Mouse (Mus musculus) 3134 (cell line): ENCODE measurements at regions not wholly inside any gene's neighbourhood (a gene's known extent, or its start where the extent isn't known, plus 50 kb on each side); places are given as distances from the start of the nearest gene placed in this dataset.

Experiments
- DNase-seq: peaks from one replicate; pipeline ENCODE4 v3.0.0-alpha.2; 2011; ENCODE audit warnings: low spot score; ENCODE audit not compliant: insufficient read length; ENCODE audit errors: extremely low read depth

DNA sequence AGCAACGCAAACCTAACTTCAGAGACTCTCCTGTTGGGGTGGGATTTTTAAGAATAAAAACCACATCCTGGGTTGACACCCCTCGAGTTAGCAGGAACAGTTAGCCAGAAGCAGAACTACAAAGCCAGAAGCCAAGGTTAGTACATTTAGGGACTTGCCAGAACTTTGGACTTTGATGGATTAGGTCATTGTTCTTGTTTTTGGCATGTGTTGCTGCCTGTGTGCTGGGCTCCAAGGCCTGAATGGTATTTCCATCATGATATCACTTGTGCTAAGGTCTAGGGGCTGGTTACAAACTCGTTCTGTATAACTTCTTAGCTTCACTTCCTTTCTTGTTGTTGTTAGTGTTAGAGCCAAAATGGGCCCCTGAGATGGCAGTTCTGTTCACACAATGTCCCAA lies 338.8 kb upstream of the 5930422O12Rik start:
- no peak for DNase-seq

DNA sequence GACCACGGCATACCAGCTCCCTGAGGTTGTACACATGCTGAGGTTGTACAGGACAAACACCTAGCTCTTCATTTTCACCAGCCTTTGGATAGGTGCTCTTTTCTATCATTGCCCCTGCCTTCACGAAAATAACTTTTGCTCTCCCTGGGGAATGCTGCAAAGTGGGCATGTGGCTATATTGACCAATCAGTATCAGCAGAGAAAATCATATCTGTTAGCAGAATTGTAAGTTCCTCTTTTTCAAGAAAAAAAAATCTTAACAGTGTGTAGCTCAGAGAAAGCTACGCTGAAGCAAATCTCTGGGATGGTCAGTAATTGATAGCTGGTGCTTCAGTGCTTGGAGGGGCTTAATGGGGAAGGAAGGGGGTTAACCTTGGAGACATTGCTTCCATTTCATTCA lies 319.6 kb upstream of the 5930422O12Rik start:
- DNase-seq: no peak

DNA sequence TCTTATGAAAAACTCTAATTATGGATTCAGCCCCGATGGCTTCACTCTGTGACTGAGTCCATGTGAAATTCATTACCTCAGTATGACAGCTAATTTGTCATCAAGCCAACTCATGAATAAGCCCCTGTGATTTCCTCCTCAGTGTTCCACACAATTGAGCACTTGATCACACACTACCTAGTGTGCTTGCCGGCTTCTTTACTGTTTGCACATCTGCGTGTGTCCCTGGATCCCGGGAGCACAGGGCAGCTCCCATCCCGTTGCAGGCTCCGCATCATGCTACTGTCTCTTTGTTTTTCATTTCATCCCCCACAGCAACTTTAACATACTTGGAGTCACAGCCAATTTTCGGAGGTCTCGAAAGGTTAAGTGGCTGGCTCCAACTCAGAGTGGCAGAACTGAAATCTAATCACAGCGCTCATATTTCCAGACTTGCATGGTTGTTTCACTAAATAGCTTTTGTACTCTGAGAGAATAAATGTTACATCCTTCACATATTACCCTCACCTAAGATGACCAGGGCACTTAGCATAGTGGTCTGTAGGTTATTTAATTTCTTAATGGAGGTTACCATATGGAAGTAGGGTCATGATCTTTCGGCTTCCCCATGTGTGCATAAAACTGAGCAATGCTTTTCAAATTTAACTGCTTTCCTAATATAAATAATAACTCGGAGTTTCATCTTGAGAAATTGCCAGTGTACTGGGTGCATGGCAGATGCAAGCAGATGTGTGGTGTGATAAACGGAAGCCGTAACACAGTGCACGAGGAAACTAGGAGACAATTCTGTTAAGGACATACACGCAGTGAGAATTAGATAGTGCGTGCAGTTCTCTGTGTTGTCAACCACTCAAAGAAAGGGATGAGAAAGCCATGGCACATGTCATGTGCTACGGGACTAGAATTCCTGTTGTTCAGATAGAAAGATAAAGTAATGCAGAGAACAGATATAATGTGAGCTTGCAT lies 313.0 kb upstream of the 5930422O12Rik start:
- peak; percentile 2 for DNase-seq

DNA sequence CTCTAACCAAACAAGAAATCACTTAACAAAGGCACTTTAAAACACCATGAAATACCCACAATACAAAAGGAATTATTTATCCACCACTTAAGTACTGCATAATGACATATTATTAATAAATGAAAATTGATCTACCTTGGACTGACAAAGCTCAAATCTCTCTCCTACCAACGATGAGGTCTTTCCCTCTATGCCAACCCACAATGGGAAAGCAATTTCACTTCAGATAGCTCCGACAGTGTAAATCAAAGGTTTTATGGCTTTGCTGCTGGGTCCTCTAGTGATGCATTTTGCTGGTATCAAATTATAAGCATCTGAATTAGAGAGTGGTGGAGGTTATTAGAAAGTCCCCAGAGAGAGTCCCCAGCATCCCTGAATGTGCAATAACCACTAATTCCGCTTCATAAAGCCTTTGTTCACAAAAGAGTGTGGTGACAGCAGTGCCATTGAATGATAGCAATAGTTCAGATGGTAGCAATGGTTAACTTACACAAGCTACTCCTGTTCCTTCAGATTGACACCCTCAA lies 305.4 kb upstream of the 5930422O12Rik start:
- no peak for DNase-seq

DNA sequence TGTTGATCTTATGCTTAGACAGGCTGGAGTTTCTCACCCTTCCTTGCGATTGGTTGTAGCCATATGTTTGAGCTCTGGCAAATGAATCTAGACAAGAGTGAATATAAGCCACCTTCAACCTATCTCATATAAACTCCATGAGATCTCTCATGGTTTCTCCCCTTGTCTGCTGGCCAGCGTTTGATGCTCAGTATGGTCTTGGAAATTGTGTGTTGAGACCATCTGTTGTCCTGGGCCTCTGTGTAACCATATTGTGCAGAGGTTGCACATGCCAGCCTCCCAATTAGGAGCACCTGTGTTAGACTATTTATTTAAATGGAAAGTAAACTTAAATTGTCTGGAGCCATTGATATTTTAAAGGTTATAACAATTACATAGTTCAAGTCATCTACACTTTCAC lies 301.5 kb upstream of the 5930422O12Rik start:
- DNase-seq: no peak

DNA sequence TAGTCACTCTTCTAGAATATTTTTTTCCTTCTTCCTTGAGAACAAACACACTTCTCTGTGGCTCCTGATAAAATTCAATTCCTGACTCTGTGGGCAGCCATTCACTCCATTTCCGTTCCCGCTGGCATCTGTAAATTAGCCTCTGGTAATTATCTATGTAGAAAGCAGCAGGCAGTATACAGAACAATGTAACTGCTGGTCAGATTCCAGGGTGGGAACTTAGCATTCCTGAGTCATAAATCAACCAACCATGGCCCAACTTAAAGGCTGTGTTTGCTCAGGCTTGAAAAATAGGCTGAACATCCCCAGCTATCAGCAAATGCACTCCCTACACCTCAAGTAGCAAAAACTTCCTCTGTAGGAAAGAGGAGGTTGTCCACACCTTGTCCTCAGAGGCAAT lies 289.6 kb upstream of the 5930422O12Rik start:
- no peak for DNase-seq

DNA sequence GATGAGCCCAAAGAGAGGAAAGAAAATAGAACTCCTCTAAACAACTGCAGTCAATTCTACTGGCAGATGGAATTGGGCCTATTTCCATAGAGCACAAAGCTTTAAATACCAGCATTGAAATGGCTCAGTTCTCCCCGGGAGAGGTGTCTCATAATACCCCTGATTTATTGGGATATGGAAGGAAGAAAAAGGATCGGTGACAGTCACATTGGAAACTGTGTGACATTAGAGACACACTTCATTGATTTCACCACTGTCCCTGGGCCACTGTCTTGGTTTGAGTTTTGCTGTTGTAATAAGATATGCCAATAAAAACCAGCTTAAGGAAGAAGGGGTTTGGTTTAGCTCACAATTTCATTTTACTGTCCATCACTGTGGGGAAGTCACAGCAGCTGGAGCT lies 288.7 kb upstream of the 5930422O12Rik start:
- DNase-seq: no peak

DNA sequence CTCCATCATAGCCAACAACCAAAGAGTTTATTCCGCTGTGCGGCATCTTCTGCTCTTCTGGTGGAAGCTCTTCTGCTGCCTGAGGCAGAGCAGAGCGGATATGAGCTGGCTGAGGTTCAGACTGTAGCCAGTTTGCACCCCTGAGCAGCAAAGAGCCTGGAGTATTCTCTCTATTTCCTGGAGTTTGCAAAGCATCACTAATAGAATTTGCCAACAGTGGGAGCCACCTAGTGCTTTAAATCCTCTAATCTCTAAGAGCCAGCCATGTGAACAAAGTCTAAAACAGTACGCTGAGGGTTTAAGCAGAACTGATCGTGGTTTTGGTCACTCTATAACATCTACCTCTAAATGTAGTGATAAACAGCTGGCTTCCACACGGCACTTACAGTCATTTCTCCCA lies 250.9 kb upstream of the 5930422O12Rik start:
- no peak for DNase-seq

DNA sequence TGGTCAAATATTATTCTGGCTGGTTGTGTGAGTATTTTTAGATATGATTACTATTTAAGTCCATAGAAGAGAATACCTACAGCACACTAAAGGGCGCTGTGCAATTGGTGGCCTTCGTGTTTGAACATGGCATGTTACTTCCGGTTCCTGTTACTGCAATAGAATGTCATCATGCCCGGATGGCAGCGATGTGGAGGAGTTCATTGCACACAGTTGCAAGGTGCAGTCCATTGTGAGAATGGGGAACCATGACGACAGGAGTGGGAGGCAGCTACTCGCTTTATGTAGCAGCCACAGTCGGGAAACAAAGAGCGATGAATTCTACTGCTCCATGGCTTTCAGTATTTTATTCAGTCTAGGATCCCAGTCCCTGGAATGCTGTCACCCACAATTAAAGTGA lies 245.5 kb upstream of the 5930422O12Rik start:
- no peak for DNase-seq
